Mouse (Mus musculus): ENCODE data around the gene Commd9.

Commd9 gene

DNA sequence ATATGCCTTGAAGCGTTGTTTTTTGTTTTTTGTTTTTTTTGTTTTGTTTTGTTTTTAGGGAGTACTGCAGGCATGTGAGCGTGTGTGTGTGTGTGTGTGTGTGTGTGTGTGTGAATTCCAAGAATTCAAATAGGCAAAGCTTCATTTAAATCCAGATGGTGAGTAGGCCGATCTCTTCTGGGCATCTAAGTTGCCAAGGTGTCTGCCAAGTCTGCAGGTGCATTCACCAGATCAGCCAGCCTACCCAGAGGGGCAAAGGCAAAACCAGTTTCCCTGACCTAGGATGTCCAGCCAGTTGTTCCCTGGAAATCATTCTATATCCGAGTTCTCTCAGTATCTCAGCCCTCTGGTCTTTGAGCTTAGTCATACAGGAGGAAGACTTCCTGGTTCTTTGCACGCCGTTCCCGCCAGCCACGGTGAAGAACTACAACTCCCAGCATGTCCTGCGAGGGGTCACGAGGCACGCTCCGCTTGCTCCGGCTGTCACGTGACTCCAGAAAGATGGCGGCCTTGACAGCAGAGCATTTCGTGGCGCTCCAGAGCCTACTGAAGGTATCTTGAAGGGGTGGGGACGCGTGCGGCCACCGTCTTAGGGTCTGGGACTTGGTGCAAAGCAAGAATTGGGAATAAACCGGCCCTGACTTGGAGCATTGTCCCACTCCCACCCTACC, at the start of gene Commd9:
Gene Commd9 (plus strand): TSS at position 480 of the 671 bp plus-strand sequence.
- peak; percentile 95 for DNase-seq (ENCODE audit: low read depth)

- DNase-seq (ENCODE audit: low read depth) = no peak
Observed at GRCm38 (mm10) chr2:101842756-101843155, 43.3 kb upstream of the Commd9 start.

DNA sequence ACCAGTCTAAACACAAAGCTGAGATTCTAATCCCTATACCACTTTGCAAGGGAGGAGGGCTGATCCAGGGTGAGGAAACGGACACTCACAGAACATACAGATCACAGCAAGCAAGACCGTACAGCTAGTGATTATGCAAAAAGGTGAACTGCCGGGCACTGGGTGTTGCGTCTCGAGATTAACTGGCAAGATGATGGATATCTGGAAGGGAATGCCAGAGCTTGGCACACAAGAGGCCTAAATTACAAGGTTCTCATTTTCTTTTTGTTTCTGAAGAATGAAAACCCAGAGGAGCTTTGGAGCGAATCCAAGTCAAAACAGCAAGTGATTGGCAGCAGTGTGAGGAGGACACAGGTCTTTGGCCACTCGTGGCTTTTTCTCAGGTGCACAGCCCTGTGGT, 31.3 kb upstream of the Commd9 start:
- DNase-seq (ENCODE audit: low read depth) = no peak

- DNase-seq (ENCODE audit: low read depth) = no peak
Observed at GRCm38 (mm10) chr2:101856174-101856573, 29.9 kb upstream of the Commd9 start.

- no peak for DNase-seq (ENCODE audit: low read depth)
Observed at GRCm38 (mm10) chr2:101860920-101861485, 25.0 kb upstream of the Commd9 start.

- DNase-seq (ENCODE audit: low read depth) = no peak
Observed at GRCm38 (mm10) chr2:101862219-101863123, 23.6 kb upstream of the Commd9 start.

DNA sequence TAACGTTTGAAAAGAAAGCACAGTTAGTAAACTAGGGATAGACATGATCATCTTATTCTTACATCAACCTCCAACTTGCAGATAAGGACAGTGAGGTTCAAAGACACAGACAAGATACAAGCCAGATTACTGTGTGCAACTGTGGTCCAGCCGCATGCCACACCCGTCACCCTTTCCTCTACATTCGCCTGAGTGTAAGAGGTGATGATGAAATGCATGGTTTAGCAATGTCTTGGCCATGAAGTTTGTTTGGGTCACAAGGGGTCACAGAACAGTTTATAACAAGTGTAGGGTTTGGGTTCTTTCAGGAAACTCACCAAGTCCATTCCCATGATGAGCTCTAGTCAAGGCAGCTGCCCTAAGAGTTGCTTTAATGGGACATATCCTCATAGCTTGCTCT, 17.4 kb upstream of the Commd9 start:
- no peak for DNase-seq (ENCODE audit: low read depth)

GRCm38 (mm10) chr2:101871179-101871578, 14.9 kb upstream of the Commd9 start:
- peak; percentile 66 for DNase-seq (ENCODE audit: low read depth)

GRCm38 (mm10) chr2:101881471-101882162, 4.4 kb upstream of the Commd9 start:
- DNase-seq (ENCODE audit: low read depth) = no peak

- no peak for DNase-seq (ENCODE audit: low read depth)
Observed at GRCm38 (mm10) chr2:101882998-101883397, 3.0 kb upstream of the Commd9 start, which contains the start of gene Prr5l. Prr5l (minus strand) TSS chr2:101883027.

DNA sequence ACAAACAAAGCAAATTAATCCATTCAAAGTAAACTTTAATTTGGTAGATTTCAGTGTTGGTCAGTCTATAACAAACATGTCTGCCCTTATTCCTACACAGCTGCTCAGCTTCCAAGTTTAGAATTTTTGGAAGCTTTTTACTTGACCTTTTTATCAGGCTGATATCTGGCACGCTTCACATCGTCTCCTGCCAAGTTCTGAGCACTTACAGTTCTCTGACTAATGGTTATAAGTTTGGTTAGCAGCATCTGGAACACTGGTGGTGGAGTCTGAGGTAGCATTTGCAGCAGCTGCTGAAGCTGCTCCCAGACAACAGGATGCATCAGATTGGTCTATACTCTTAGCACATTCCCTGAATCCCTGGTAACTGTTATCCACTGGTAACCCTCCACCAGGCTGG, 1.8 kb upstream of the Commd9 start:
- DNase-seq (ENCODE audit: low read depth) = no peak

DNA sequence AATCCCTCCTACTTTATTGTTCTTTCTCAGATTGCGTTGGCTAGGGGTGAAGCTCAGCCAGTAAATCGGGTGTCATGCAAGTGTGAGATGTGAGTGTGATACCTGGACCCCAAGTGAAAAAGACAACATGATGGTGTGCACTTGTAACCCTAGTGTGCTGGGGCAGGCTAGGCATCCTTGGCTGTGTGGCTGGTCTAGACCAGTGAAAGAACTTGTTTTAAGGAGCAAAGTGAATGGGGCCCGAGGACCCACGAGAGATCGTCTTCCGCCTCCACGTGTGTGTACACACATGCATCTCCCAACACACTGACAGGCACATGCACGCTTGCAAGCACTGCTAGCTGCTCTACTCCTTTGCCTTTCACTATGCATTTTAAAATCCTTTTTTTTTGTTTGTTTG, 2.8 kb downstream of the Commd9 start:
- no peak for DNase-seq (ENCODE audit: low read depth)

- no peak for DNase-seq (ENCODE audit: low read depth)
Observed at GRCm38 (mm10) chr2:101891143-101891542, 5.1 kb downstream of the Commd9 start.

- DNase-seq (ENCODE audit: low read depth) = no peak
Observed at GRCm38 (mm10) chr2:101894126-101894525, 8.1 kb downstream of the Commd9 start.

GRCm38 (mm10) chr2:101896425-101897204, 10.6 kb downstream of the Commd9 start:
- DNase-seq (ENCODE audit: low read depth) = no peak

- DNase-seq (ENCODE audit: low read depth) = no peak
Observed at GRCm38 (mm10) chr2:101902196-101902595, 16.1 kb downstream of the Commd9 start.

DNA sequence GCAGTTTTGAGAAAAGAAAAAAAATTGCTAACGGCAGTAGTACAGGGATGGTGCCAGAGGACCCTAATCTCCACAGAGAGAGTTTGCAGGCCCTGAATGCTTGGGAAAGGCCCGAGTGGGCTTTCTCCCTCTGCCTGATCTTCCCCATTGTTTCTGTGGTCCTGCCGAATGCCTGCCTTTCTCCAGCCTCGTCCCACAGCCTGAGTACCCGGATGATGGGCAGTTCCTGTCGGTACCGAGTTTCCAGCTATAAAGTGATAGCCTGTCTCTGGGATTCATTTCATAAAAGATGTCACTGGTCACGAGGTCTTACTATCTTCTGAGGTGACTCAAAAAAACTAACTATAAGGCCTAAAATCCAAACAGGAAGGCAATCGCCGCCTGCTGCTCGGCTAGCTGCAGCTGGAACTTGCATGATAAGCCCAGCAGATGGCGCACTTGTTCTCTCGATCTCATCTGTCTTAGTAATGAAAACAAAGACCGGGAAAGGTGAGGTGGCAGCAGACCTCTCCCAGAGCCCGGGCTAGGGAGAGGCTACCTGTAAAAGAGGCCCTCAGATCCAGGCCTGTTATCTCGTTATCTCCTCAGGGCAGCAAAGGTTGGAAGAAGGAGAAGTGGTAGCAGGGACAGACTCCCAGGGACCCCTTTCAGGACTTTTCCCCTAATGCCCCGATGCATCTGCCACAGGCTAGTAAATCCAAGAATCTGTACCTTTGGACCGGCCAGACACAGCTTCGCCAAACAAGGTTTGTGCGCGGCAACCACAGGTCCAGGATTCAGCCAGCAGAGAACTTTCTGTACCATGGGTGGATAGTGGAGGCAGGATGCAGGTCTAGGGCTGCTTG, 19.7 kb downstream of the Commd9 start:
- peak; percentile 84 for DNase-seq (ENCODE audit: low read depth)

DNA sequence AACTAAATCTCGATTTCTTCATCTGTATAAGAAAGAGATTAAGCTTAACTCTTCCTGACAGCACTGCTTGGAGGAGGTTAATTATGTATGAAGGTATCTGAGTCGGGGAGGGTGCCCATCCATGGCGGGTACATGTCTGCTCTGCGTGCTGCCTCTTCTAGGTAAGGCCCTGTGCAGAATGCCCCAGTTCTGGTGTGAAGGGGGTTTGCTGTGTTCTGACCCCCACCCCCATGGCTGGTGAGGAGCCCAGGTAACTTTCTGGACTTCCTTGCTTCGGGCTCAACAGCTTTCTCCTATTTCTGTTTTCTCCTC, 20.3 kb downstream of the Commd9 start:
- no peak for DNase-seq (ENCODE audit: low read depth)

DNA sequence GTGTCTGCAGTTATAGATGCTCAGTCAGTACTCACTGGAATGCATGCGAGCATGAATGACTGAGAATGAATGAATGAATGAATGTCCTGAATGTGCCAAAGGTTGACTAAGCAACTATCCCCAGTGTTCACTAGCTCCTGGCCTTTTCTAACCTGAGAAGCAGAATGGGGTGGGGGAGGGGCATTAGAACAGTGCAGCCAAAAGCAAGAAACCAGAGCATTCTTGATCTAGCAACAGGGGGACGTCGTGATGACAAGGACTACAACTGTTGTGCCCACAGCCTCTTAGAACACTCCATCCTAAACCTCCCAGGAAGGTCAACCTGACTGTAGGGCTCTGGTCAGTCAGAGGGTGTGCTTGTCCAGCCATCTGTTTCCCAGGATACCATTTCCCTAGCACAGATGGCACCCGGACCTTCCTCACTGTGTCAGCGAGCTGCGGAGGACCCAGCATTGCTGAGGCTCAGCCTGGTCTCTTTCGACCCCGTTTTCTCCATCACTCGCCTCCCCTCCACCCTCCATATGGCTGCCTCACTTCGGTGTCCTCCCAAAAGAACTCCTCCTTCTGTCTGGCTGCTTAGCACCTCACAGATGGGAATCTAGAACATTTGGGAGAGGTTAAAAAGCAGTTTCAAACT, 21.5 kb downstream of the Commd9 start:
- DNase-seq (ENCODE audit: low read depth) = no peak

GRCm38 (mm10) chr2:101908773-101909172, 22.7 kb downstream of the Commd9 start:
- no peak for DNase-seq (ENCODE audit: low read depth)
